Mouse (Mus musculus) spleen, adult 2 months (tissue): Measurements from ENCODE around the gene Cln6.

Experiments used
- CTCF ChIP-seq: fragments of 200-500 bp; IDR thresholded peaks from 2 replicates; pipeline ENCODE4 v1.5.1; 2011; ENCODE audit warnings: mild to moderate bottlenecking, inconsistent platforms; ENCODE audit not compliant: insufficient read depth, insufficient read length, insufficient replicate concordance; ENCODE audit errors: extremely low read depth
- POLR2A ChIP-seq: fragments of 200-500 bp; IDR thresholded peaks from 2 replicates; pipeline ENCODE4 v1.6.1; 2011; ENCODE audit warnings: low read depth, low read length, inconsistent platforms

- TF ChIP-seq POLR2A (no peak), CTCF (no peak)
These were observed 32.1 kb downstream of the Cln6 start for GRCm38 (mm10) chr9:62870728-62871127.
